Mouse (Mus musculus) bone marrow, adult 2 months (tissue): ENCODE results near the gene Klhdc4.

Experiments used
- CTCF ChIP-seq: fragments of 200-500 bp; IDR thresholded peaks from 2 replicates; pipeline ENCODE4 v1.5.1; 2011; ENCODE audit warnings: low read length, control low read depth; ENCODE audit not compliant: control insufficient read depth, insufficient read depth
- POLR2A ChIP-seq: fragments of 200-500 bp; IDR thresholded peaks from 2 replicates; pipeline ENCODE4 v1.6.1; 2011; ENCODE audit warnings: low read depth, mild to moderate bottlenecking, control low read depth, low read length, borderline replicate concordance; ENCODE audit not compliant: control insufficient read depth

GRCm38 (mm10) chr8:121870190-121870589, 40.8 kb upstream of the Klhdc4 start:
- TF ChIP-seq CTCF (no peak), POLR2A (no peak)
